Mouse (Mus musculus): ENCODE data around the gene Ripor3.

Gene Ripor3

DNA sequence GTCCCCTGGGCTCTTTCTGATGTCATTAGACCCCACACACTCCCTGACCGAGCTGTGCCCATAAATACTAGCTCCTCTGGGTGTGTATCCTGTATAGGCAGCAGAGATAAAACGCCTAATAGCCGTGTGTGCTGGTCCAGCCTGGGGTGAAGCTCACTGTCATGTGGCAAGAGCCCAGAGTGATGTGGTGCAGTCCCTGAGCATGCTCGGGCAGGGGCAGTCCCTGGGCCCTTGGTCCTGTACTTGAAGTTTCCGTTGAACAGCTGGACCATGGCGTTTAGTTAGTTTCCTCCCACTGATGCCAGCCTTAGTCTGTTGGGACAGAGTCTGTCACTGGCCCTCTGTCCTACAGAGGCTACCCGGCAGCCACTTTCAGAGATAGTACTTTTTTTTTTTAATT, 55.5 kb downstream of the Ripor3 start:
- DNase-seq (ENCODE audit: low read depth, low spot score): no peak

DNA sequence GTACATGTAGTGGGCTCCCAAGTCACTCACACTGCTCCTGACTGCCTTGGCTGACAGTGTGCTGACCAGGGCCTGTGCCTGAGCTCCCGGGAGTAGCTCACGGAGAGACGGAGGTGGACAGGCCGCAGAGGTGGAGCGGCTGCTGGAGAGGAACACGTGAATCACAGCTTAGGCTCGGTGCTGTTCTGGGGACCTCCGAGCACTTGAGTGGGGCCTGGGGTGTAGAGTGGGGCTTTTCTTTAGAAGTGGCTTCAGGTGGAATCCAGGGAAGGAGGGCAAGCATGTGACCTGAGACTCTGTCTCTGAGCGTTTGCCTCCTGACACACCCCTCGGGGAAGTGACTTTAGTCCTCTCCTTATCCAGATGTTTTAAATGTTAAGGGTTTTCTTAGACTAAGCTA, 56.6 kb downstream of the Ripor3 start:
- DNase-seq (ENCODE audit: low read depth, low spot score): no peak

DNA sequence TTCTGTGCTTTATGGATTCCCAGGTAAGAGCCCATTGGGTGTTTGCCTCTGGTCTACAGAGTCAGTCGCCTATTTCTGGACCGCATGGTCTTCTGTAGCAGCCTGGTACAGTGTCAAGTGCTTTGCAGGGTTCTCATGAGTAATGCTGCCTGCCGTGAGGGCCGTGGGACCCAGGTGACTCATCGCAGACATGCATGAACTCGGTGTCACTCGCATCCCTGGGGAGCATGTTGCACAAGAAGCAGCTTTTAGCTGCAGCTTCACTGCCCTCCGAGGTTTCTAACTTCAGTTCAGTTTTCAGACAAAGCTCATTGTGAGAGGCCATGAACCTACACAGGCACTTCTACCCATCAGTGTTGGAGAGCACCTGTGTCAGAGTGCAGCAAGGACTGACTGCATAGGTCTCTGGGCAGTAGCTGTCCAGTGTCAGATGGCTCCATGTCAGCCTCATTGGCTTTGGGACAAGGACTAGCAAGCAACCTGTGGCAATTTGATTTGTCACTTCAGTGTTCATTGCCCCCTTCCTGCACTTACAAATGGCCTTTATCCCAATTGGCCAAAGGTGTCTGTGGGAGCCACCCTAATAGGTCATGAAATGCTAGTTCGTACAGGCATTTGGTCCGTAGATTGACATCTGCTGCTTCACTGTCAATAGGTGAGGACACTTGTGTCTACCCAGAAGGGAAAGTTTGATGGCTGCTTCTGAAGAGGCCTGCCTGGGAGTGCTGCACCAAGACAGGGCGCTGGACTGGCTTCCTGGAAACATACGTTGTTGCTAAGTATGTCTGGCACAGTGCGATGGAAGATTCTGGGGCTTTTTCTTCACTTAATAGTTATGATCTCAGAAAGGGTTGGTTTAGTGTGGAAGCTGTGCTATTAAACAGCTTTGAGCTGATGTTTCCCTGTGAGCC, 58.9 kb downstream of the Ripor3 start:
- DNase-seq (ENCODE audit: low read depth, low spot score): no peak

DNA sequence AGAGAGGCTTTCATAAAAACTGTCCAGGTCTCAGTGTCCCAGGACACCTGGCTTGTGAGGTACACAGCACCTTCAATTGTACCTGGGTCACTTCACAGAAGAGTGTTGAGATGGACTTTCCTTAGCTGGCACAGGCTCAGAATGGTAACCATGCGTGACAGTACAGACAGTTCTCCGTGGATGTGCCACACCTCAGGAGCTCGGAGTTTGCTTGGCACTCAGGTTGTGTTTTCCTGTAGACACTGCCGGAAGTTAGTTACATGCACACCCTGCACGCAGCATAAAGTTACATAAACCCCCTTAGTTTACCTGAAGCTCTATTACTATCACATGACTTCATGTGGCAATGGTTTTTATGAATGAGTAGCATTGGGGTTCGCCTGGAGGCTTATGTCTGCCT, 59.7 kb downstream of the Ripor3 start:
- no peak for DNase-seq (ENCODE audit: low read depth, low spot score)

DNA sequence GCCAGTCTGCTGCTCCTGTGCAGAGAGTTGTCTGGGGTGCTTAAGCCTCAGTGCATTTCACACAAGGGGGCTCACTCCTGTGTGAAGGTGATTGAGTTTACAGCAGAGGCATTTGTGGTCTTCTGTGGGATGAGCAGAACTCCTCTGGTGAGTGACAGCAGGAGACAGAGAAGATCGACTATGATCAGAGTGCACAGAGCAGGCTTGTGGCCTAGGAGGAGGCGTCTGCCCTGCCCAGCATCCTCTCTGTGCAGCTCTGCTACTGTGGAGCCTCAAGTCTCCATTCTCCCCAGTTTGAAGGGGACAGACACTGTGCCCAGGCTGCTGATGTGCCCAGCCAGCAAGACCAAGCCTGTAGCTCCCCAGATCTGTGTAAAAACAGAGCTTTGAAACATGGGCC, 60.6 kb downstream of the Ripor3 start:
- no peak for DNase-seq (ENCODE audit: low read depth, low spot score)

DNA sequence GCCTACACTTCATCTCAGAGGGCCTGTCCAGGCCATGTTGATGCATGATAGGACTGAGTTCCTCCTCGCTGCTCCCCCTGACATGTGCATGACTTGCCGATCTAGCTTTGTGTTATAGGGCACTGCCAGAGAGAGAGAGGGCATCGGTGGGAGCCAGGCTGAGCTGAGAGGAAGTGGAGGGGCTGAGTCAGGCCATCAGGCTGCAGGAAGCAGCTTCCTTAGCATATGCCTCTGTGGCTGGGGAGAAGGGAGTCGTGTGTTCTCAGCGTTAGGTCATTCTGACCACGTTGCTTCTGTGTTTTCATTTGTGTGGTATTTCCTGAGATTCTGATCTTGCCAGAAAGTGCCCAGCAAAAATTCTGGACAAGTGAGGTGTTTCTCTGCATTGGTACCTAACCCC, 61.2 kb downstream of the Ripor3 start:
- no peak for DNase-seq (ENCODE audit: low read depth, low spot score)

DNA sequence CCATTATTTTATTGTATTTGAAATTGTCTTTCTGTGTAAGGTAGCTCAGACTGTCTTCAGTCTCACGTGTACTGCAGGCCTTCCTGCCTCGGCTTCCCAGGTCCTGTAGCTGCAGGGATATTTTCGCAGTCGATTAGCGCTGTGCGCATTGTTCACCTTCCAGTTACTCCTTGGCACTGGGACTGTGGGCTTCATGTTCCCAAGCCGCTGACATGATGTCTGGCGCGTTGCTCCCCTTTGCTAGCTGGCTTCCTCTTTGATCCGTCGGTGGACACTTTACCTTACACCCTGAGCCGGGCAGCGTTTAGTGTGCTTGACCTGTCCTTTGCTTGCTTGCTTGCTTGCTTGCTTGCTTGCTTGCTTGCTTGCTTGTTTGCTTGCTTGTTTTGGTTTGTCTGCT, 61.9 kb downstream of the Ripor3 start:
- no peak for DNase-seq (ENCODE audit: low read depth, low spot score)

DNA sequence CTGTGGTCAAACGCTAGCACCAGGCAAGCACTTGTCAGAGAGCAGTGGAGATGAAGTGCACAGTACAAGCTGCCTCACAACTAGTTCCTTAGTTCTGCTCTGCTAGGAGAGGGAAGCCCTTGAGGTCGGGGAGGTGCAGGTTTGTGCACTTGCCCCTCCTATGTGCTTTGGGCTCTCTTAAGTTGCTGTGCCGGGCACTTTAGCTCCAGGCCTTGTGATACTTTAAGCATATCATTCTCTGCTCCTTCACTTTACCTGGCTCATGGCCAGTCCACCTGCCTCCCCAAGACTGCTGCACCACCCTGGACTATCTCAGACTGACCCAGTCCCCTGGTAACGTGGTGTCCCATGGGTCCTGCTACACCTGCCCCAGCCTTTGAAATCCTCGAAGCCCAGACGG, 62.4 kb downstream of the Ripor3 start:
- no peak for DNase-seq (ENCODE audit: low read depth, low spot score)

DNA sequence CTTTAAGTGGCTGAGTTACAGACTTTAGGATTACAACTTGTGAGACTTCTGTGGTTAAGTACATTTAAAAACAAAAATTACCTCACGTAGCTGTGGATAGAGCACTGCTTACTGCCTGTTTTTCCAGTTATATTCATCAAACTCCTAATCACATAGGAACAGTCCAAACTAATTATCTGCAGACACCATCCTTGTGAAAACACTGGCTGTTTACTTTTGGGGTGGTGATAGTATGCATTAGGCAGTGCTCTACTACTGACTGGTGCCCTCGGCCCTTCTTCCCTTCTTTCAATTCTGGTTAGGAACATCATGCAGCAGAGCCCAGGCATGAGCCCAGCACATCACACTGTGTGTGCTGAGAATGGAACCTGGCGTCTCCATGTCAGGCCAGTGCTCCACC, 63.2 kb downstream of the Ripor3 start:
- DNase-seq (ENCODE audit: low read depth, low spot score): no peak

DNA sequence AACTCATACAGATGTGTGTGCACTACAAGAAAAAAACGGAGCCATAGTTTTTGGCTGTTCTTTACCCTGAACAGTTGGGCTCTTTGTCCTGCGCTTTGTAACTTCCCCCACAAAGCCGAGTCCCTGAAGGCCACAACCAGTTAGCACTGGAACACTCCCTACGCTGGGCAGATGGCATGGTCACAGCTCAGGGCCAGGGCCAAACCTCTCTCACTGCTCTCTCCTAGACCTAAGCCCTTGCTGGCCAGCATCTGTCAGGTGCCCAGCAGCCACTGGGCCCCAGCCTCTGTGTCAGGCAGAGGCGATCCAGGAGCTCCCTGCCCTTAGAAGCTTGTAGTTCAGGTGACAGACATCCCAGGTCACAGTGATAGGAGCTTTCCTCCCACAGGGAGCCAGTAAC, 65.0 kb downstream of the Ripor3 start:
- no peak for DNase-seq (ENCODE audit: low read depth, low spot score)

DNA sequence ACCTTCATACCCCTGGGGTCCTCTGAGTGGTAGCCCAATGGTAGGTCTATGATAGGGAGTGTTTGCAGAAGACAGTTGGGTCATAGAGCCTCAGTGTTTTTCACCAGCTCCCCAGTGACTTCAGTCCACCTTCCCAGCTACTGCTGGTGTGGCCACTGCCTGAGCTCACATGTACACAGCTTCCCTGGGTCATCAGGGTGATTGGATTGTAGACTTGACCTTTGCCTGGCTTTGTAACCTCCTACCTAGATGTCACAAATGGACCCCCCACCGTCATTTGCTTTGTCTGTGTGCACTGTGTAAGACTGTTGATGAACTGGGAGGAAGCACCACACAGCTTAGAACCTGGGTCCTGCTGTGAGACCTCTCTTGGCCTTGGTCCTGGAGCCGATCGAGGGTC, 66.2 kb downstream of the Ripor3 start:
- no peak for DNase-seq (ENCODE audit: low read depth, low spot score)

DNA sequence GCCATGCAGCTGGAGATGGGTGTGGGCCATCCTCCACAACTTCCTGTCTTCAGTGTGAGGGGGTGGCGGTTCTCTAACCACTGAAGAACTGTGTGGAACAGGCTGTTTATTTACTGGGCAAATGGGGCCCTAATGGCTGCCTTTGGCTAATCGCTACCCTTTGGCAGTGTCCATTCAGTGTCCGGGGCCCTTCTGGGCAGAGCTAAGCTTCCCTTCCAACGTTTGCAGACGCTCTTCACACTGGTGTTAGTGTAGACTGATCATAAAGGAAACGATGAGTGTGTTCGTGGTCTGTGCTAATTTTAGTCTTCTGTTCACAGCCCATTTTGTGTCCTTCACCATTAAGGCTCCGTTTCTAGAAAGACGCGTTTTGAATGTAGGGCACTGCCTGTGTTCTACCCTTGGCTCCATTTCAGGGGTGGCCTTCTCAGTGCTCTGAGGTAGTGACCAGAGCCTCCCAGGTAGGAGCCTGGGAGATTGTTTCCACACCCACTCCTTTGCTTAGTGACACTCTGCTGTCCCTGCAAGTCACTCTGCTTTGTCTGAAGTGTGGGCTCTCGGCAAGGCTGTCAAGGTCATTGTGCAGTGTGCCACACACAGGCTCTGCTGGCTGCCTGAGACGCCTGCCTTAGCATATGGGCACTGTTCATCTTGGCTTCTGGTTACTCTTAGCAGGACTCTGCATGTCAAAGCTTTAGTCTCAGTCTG, 67.3 kb downstream of the Ripor3 start:
- DNase-seq (ENCODE audit: low read depth, low spot score): no peak

DNA sequence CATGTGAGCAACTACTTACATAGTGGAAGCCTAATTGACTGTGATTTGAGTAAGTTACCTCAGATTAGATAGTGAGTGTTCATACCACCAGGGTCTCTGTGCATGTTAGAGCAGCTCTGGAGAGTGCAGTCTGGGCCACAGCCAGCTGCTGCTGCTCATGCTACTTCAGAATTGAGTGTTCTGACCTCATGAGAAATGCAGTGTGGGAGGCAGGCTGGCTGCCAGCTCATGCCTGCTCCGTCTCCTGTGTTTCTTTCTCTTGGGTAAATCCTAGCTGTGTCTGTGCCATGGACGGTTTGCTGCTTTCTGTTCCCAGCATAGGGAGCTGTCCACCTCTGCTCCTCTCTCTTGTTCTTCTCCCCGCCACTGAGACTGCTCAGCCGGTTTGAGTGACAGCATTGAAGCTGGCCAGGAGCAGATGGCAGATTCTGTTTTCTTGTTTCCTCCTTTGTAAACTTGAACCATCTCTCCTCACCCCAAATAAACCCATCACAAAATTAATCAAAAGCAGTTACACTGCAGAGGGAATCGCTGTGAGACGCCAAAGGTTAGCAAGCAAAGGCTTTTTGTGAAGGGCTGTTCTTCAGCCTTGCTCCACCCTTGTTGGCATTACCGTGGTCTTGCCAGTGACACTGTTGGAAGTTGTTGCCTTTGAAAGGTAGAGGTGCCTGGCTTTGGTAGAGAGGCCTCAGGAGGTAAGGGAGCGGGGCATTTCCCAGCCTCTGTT, 68.1 kb downstream of the Ripor3 start:
- DNase-seq (ENCODE audit: low read depth, low spot score): no peak

DNA sequence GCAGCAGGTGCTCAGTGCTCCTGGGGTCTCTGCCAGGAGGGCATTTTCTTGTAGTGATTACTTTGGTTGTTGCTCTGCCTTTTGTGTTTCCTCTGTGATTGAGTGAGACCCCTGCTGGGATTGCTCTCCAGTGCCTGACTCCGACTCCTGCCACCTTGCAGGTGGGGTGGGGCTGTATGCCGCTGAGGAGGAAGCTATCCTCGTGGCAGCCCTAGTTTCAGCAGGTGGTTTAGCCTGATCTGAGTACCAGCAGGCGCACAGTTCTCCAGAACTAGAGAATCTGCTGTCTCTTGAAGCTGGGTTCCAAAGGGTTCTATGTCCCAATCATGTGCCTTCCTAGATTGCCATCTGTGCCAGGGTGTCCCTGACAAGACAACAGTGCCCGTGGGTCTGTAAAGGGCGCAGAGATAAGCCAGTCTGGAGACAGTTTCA, 68.7 kb downstream of the Ripor3 start:
- DNase-seq (ENCODE audit: low read depth, low spot score): no peak

DNA sequence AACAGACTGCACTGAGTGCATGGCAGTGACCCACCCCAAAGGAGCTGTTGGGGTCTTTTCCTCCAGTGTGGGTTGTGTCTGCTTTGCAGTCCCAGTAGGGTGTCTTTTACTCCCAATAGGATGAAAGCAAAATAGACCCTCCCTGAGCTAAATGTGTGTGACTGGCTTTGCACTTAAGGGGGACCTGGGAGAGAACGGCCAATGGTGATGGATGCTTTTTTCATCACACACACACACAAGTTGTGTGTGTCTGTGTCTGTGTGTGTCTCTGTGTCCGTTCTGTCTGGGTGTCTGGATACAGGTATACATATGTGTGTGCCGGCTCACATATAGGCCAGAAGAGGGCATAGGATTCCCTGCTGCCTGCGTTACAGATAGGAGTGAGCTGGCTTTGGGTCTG, 69.1 kb downstream of the Ripor3 start:
- DNase-seq (ENCODE audit: low read depth, low spot score): no peak

DNA sequence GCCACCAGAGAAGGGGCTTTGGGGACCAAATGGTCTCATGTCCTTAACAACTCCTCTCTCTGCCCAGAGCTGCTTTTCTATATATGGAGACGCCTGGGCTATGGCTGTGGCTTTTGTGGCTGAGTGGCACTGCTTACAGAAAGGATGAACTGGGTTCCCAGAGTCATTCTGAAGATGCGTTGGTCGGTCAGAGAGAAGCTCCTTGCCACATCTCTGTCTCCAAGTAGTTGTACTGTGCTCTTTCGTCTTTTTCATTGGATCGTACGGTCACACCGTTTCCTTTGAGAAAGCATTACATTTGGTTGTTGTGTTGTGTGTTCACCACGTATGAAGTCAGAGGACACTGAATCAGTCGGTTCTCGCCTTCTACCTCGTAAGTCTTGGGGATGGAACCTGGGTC, 69.8 kb downstream of the Ripor3 start:
- no peak for DNase-seq (ENCODE audit: low read depth, low spot score)

DNA sequence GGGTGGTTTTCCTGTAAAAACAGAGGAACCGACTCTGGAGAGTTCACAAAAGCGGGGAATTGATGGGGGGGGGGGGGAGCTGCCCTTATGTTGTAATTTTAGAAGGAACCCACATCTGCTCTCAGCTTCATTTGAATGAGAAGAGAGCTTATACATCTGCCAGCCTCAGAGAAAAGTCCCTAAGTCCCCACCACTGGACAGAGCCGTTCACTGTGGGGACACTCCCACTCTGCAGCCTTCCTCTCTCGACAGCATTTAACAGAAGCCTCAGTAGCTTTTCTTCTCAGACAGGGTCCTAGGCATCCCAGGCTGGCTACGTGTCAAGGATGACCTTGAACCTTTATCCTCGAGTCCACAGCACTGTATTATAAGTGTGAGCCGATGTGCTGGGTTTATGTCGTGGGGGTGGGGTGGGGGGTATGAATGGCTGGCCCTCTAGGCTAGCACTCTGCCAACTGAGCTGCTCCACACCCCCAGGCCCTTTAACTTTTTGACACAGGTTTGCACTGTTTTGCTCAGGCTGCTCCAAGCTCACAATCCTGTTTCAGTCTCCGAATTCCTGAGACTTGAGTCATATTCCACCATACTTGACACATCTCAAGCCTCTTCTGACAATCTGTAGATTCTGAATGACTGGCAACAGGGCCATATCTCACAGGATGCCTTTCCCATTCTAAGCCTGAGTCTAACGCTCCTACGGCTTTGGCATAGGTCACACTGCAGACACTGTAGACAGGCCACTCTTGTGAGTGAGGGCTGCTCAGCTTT, 70.6 kb downstream of the Ripor3 start:
- DNase-seq (ENCODE audit: low read depth, low spot score): no peak

DNA sequence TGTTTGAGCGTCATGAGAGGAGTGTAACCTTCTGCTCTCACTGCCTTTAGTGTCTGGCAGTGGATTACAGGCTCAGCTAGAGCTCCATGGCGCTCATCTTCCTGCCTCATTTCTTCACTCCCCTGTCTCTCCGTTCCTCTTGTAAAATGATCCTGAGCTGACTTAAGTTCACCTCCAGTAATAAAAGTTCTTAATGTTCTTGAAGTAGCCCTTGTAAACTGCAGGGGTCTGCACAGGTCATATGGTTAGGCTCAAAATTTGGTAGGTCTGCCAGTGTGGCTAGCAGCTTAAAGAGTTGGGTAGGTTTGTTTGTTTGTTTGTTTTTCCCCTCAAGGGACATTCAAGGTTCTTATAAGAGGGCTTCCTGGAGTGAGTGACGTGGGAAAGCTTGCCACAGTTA, 71.2 kb downstream of the Ripor3 start:
- no peak for DNase-seq (ENCODE audit: low read depth, low spot score)

DNA sequence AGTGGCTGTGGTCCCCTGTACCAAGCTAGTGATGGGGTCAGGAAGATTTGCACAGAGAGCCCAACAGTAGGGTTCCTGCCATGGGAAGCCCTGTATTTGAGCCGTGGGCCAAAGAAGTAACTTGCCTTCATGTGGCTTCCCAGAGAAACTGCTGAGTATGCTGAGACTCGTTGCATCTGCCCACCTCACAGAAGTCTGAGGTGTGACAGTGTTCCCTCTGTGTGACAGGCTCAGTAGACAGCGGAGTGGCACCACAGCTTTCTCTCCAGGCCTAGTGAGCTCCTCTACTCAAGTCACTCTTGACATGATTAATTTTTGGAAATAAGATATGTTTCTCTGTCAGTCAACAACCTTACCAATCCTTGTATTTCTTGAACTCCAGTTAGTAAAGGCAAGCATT, 71.6 kb downstream of the Ripor3 start:
- no peak for DNase-seq (ENCODE audit: low read depth, low spot score)

DNA sequence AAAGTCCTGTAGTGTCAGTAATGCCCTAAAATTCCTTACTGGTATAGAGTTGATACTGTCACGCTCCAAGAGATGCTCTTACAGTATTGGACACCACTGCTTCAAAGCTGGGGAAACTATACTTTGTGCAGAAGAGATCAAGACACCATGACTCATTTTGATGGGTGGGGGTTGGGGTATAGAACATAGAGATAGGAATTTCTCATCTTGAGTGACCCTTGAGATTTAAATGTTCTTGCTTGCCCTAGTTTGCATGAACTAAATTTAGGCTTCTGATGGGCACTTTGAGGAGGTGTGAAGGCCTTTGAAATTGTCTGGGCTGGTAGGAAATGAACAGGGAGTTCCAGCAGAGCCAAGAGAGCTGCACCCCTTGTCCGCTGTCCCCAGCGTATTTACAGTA, 74.5 kb downstream of the Ripor3 start:
- no peak for DNase-seq (ENCODE audit: low read depth, low spot score)

DNA sequence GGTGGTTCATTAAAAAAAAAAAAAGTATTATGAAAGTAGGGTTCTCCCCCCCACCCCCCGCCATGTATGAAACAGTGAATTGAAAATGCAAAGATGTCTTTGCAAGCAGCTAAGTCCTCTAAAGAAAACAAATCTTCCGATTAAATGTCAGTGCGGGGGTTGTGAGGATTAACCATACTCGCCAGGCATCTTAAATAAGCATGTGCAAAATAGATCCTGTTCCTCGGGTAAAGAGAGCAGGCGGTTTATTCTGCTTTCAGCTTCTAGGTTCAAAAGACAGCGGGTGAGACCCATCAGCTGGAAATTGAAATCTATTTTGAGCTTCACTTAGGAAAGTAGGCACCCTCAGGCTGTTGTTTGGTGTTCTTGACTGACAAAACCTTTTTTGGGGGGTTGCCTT, 77.0 kb downstream of the Ripor3 start:
- no peak for DNase-seq (ENCODE audit: low read depth, low spot score)

DNA sequence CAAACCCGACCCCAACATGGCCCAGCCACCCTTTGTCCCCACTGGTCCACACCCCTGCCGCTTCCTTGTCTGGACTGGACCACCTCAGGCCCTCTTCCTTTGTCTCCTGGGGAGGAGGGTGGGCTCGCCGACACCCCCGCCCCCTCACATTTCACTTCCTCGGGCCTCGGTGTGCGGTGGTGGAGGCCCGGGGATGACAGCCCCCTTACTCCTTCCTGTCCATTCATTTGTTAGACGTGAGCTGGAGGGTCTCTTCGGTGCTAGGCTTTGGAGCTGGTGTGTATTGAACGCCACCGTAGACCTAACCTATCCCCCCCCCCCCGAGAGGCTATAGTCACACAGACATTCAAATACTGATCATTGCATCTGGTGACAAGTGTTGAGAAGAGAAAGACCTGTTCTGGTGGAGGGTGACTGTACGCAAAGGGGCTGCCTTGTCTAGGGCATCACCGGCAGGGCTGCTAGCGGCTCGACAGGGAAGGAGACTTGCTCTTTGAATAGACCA, 77.6 kb downstream of the Ripor3 start:
- no peak for DNase-seq (ENCODE audit: low read depth, low spot score)
